Comparison of ENCODE assay signal across 11 mouse cellular contexts in the genomic region with DNA sequence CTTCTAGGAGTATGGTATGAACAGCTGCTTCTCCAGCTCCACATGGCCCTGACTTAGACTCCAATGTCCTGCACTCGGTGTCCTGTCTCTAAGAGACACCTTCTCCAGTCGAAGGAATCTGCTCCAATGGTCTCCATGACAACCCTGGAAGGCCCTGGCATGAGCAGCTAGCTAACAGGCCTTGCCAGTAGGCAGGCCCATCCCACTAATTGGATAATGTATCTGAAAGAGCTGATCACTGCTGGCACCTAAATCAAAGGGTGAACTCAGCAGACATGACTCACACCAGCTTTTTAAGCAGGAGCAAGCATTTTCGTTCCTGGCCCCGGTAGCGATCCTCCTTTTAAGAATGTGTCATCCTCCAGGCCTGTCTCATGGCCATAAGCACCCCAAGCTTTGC.
A peak's percentile ranks its signal among the peaks of the same experiment; 100 is the strongest.
DNase-seq lines count a peak whose midpoint lies in the region; ATAC-seq and TF ChIP-seq lines count a peak whose summit lies in the region.
"Had no signal": no experiment of that assay in that cellular context is flagged by ENCODE, and none has a peak within 500 bp of the region (broad histone marks: within the 10 kb centered on the region; RNA-seq: fewer than 3 reads in every experiment).

No protein-coding gene starts in this region.

- H3K9me3 ChIP-seq in neural tube, embryonic 13.5 days: no peaks in the 10 kb centered on the region
- H3K9me3 ChIP-seq in lung, postnatal 0 days (ENCODE audit: low read length): no peaks in the 10 kb centered on the region
- H3K9me3 ChIP-seq: embryonic facial prominence, embryonic 15.5 days; stomach, embryonic 15.5 days had no signal

- no peak for TF ChIP-seq EP300 in lung, postnatal 0 days (IDR thresholded peaks at IDR 0.05)

- H3K4me1 ChIP-seq in embryonic fibroblast, embryonic 13.5 days (ENCODE audit: control insufficient read depth, insufficient read depth, low read length): peaks cover 22% of the 10 kb centered on the region
- H3K4me1 ChIP-seq in neural tube, embryonic 13.5 days (replicated peaks): peaks cover 15% of the 10 kb centered on the region
- no peaks in the 10 kb centered on the region for H3K4me1 ChIP-seq in lung, postnatal 0 days (ENCODE audit: insufficient read depth, low read depth, low read length)
- H3K4me1 ChIP-seq: stomach, embryonic 15.5 days had no signal

- no peak for TF ChIP-seq POLR2A in embryonic fibroblast, embryonic 13.5 days (IDR thresholded peaks at IDR 0.05; ENCODE audit: low read depth, low read length)

- no peak for TF ChIP-seq CTCF in embryonic fibroblast, embryonic 13.5 days (IDR thresholded peaks at IDR 0.05; ENCODE audit: borderline replicate concordance, insufficient read depth, low read length)
- TF ChIP-seq CTCF in lung, postnatal 0 days (IDR thresholded peaks at IDR 0.05): no peak

- no peak overlapping the region for H3K4me3 ChIP-seq in embryonic fibroblast, embryonic 13.5 days (ENCODE audit: insufficient read depth, low read length)
- H3K4me3 ChIP-seq in neural tube, embryonic 13.5 days: no peak overlapping the region
- H3K4me3 ChIP-seq in lung, postnatal 0 days (ENCODE audit: low read depth, low read length): no peak overlapping the region
- H3K4me3 ChIP-seq: embryonic facial prominence, embryonic 15.5 days; stomach, embryonic 15.5 days had no signal

- peaks cover 14% of the 10 kb centered on the region; the same call in 1 of the 2 replicates for H3K27me3 ChIP-seq in neural tube, embryonic 13.5 days
- no peaks in the 10 kb centered on the region for H3K27me3 ChIP-seq in lung, postnatal 0 days (replicated peaks; ENCODE audit: insufficient read depth, low read length)
- H3K27me3 ChIP-seq: embryonic facial prominence, embryonic 15.5 days; stomach, embryonic 15.5 days had no signal

- H3K36me3 ChIP-seq in neural tube, embryonic 13.5 days: no peaks in the 10 kb centered on the region
- H3K36me3 ChIP-seq in lung, postnatal 0 days (ENCODE audit: insufficient read depth, low read length): no peaks in the 10 kb centered on the region
- H3K36me3 ChIP-seq: embryonic facial prominence, embryonic 15.5 days; stomach, embryonic 15.5 days had no signal

- H3K9ac ChIP-seq in neural tube, embryonic 13.5 days: no peak overlapping the region
- H3K9ac ChIP-seq in lung, postnatal 0 days (replicated peaks; ENCODE audit: low read depth): no peak overlapping the region
- H3K9ac ChIP-seq: embryonic facial prominence, embryonic 15.5 days; stomach, embryonic 15.5 days had no signal

- DNase-seq in adrenal gland, adult 8-10 months: peak; percentile 77
- peak; percentile 86 for DNase-seq in layer of hippocampus, adult 9-11 months
- DNase-seq in kidney, postnatal 10 days: no peak
- no peak for DNase-seq in lung, postnatal 0 days (ENCODE audit: low spot score)
- no peak for DNase-seq in spleen, adult 12 weeks (ENCODE audit: low spot score)
- DNase-seq in lung, adult 18-20 months: no peak

- H3K4me2 ChIP-seq in neural tube, embryonic 13.5 days: no peak overlapping the region
- no peak overlapping the region for H3K4me2 ChIP-seq in lung, postnatal 0 days (replicated peaks; ENCODE audit: low read depth, low read length)
- H3K4me2 ChIP-seq: embryonic facial prominence, embryonic 15.5 days; stomach, embryonic 15.5 days had no signal

- H3K27ac ChIP-seq in embryonic fibroblast, embryonic 13.5 days (ENCODE audit: insufficient read depth, low read length): 0 out of 2 replicates have a peak overlapping the region, but pooled peaks have one; percentile 6
- H3K27ac ChIP-seq in neural tube, embryonic 13.5 days (replicated peaks): no peak overlapping the region
- no peak overlapping the region for H3K27ac ChIP-seq in lung, postnatal 0 days (ENCODE audit: low read length)
- H3K27ac ChIP-seq: embryonic facial prominence, embryonic 15.5 days; stomach, embryonic 15.5 days had no signal

- 38% methylated on average over 5 of the region's 5 CpGs for WGBS in neural tube, embryonic 13.5 days
- WGBS in lung, postnatal 0 days: 66% methylated on average over 5 of the region's 5 CpGs

- ATAC-seq in neural tube, embryonic 13.5 days (ENCODE audit: low read depth): peak; percentile 79
- ATAC-seq in lung, postnatal 0 days: no peak
- ATAC-seq: intestine, postnatal 0 days had no signal

Comparison
In these comparisons a context has a peak if more than half of its experiments do, and no peak if none do; other contexts are left out.
1. DNase-seq: peak in adrenal gland, adult 8-10 months (single experiment) and layer of hippocampus, adult 9-11 months (single experiment); none in kidney, postnatal 10 days (single experiment), lung, postnatal 0 days (single experiment), spleen, adult 12 weeks (single experiment) and lung, adult 18-20 months (0 of 2).